Mouse (Mus musculus): ENCODE data around the gene Nipsnap2. TPM values are rescaled to one million over a fixed set of nuclear protein-coding genes. Genes with fewer than 3 reads are reported as not detected.

The Nipsnap2 gene
- polyA plus RNA-seq, 1 experiment = 84.1 TPM

DNA sequence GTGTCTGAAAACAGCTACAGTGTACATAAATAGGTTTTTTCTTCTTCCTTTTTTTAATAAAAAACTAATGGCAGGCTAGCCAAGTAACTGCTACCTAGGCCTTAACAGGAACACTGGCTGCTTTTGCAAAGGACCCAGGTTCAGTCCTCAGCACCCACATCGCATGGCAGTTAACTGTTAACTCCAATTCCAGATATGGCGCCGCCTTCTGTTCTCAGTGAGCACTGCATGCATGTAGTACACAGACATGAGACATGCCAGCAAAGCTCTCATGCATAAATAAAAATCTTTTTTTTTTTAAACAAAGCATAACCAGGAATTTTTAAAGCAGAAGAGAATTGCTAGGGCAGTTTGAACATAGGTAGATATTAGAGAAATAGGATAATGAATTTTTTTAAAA is 4.7 kb upstream of the Nipsnap2 start:
- TF ChIP-seq CTCF (IDR thresholded peaks at IDR 0.05; ENCODE audit: extremely low read depth, insufficient read depth, low read length) = no peak
- TF ChIP-seq POLR2A (IDR thresholded peaks at IDR 0.05; ENCODE audit: extremely low read depth, insufficient read depth, low read length) = no peak
- no peaks in the 10 kb centered on the region for H3K4me1 ChIP-seq (ENCODE audit: control insufficient read depth, insufficient read depth, low read length)
- H3K27ac ChIP-seq (ENCODE audit: insufficient read depth, low read length) = no peak overlapping the region
- H3K4me3 ChIP-seq (ENCODE audit: insufficient read depth, low read length) = no peak overlapping the region

DNA sequence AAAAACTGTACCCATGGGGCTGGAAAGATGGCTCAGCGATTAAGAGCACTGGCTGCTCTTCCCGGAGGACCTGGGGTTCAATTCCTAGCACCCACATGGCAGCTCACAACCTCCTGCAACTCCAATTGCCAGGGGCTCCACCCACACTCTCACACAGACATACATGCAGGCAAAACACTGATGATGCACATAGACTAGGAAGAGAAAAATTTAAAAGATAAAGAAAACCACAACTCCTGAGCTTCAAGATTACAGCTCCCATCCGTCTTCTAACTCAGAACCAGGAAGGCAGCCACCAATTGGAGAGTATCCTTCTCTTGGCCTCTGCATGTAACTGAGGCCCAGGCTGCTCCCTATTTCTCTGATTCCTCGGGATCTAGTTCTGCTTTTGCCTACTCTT is 595 bp upstream of the Nipsnap2 start:
- Histone ChIP-seq H3K4me3 (ENCODE audit: insufficient read depth, low read length) (peak overlapping the region; percentile 96; the same call in 1 of the 2 replicates), H3K4me1 (ENCODE audit: control insufficient read depth, insufficient read depth, low read length) (no peaks in the 10 kb centered on the region), H3K27ac (ENCODE audit: insufficient read depth, low read length) (no peak overlapping the region)
- TF ChIP-seq POLR2A (IDR thresholded peaks at IDR 0.05; ENCODE audit: extremely low read depth, insufficient read depth, low read length) = no peak
- TF ChIP-seq CTCF (IDR thresholded peaks at IDR 0.05; ENCODE audit: extremely low read depth, insufficient read depth, low read length) = no peak

DNA sequence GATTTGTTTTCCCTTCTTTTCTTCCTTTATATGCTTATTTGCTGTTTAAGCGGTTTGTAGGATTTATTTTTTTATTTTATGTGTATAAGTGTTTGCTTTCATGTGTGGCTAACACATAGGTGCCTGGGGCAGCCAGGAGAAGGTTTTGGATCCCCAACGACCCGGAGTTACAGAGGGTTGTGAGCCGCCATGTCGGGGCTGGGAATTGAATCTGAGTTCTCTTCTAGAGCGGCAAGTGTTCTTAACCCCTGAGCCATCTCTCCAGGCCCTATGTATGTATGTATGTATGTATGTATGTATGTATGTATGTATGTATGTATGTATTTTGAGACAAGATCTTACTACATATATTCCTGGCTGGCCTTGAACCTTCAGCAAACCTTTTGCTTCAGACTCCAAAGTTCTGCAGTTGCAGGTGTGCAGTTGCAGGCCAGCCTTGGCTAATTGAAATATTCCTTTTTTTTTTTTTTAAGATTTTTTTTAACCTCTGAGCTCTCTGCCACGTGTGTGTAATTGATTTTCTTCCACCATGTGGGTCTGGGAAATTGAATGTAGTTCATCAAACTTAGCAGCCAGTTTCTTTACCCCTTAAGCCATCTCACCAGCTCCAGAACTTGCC is 1.0 kb downstream of the Nipsnap2 start:
- Histone ChIP-seq H3K4me3 (ENCODE audit: insufficient read depth, low read length) (peak overlapping the region; percentile 96), H3K4me1 (ENCODE audit: control insufficient read depth, insufficient read depth, low read length) (peaks cover 4% of the 10 kb centered on the region), H3K27ac (ENCODE audit: insufficient read depth, low read length) (no peak overlapping the region)
- TF ChIP-seq CTCF (IDR thresholded peaks at IDR 0.05; ENCODE audit: extremely low read depth, insufficient read depth, low read length) (no peak), POLR2A (IDR thresholded peaks at IDR 0.05; ENCODE audit: extremely low read depth, insufficient read depth, low read length) (no peak)

DNA sequence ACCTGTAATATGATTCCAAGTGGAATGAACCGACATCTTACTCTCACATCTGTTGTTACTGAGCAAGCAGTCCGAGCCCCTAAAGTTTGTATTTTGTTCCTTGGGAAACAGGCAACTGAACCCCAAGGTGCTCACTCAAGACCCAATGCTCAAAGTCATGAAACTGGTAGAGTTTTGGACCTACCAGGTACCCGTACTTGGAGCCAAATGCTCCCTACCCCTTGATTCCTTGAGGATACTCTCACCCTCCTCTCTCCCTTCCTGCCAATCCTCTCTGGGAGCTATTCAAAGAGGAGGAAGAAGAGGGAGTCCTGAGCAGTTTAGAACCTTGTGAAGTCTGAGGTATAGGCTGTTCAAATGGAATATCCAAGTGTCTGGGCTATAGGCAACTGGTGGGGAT is 1.9 kb downstream of the Nipsnap2 start:
- no peak overlapping the region for H3K4me3 ChIP-seq (ENCODE audit: insufficient read depth, low read length)
- TF ChIP-seq CTCF (IDR thresholded peaks at IDR 0.05; ENCODE audit: extremely low read depth, insufficient read depth, low read length) = no peak
- no peak for TF ChIP-seq POLR2A (IDR thresholded peaks at IDR 0.05; ENCODE audit: extremely low read depth, insufficient read depth, low read length)
- H3K4me1 ChIP-seq (ENCODE audit: control insufficient read depth, insufficient read depth, low read length) = peaks cover 4% of the 10 kb centered on the region
- H3K27ac ChIP-seq (ENCODE audit: insufficient read depth, low read length) = no peak overlapping the region

DNA sequence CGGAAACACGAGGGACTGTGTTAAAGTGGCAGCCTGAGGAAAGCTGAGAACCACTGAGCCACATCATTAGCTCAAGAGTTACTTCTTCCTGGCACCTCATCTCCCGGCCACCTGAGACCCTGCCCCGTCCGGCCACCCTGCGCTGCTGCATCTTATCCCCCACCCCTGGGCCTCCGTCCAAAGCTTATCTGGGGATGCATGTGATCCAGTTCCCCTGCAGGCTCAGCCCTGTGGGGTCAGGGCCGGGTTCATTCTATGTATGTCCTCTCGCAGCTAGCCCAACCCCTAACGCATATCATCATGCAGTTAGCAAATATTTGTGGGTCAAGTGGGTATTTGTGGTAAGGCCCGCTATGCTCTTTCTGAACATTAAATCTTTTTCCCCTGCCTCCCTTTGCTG is 4.4 kb downstream of the Nipsnap2 start:
- H3K4me3 ChIP-seq (ENCODE audit: insufficient read depth, low read length) = no peak overlapping the region
- no peak overlapping the region for H3K27ac ChIP-seq (ENCODE audit: insufficient read depth, low read length)
- no peak for TF ChIP-seq POLR2A (IDR thresholded peaks at IDR 0.05; ENCODE audit: extremely low read depth, insufficient read depth, low read length)
- no peak for TF ChIP-seq CTCF (IDR thresholded peaks at IDR 0.05; ENCODE audit: extremely low read depth, insufficient read depth, low read length)
- H3K4me1 ChIP-seq (ENCODE audit: control insufficient read depth, insufficient read depth, low read length) = peaks cover 4% of the 10 kb centered on the region

DNA sequence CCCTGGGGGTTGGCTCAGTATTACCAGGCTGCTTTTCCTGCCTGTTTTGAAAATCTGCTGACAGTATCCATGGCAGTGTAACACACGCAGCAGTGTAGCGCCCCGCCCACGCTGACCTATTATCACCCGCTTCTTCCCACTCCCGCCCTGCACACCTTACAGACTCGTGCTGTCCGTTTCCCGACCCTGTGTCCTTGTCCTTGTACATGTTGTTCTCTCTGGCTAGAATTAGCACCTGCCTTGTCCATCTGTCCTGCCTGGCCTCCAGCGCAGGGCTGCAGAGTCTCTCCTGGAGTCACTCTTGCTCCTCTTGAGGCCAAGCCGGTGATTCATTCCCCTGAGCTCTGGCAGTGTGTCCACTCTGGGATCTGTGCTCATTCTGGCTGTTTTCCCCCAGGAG is 5.5 kb downstream of the Nipsnap2 start:
- H3K4me3 ChIP-seq (ENCODE audit: insufficient read depth, low read length) = no peak overlapping the region
- H3K27ac ChIP-seq (ENCODE audit: insufficient read depth, low read length) = no peak overlapping the region; the same call in 1 of the 2 replicates
- no peak for TF ChIP-seq CTCF (IDR thresholded peaks at IDR 0.05; ENCODE audit: extremely low read depth, insufficient read depth, low read length)
- no peak for TF ChIP-seq POLR2A (IDR thresholded peaks at IDR 0.05; ENCODE audit: extremely low read depth, insufficient read depth, low read length)
- peaks cover 4% of the 10 kb centered on the region for H3K4me1 ChIP-seq (ENCODE audit: control insufficient read depth, insufficient read depth, low read length)

DNA sequence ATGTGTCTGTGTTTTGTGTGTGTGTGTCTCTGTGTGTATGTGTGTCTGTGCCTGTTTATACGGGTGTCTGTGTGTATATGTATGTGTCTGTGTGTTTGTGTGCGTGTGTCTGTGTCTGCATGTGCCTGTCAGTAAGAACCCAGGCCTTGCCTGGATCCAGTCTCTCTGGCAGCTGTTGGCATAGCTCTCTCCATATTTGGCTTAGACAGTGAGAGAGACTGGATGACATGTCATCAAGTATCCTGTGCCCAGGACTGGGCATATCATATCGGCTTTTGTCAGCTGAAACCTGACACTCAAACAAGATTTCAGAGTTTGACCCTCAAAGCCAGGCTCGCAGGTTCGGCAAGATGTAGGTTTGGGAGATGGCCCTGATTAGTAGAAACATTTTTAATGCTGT is 6.2 kb downstream of the Nipsnap2 start:
- Histone ChIP-seq H3K4me1 (ENCODE audit: control insufficient read depth, insufficient read depth, low read length) (peaks cover 4% of the 10 kb centered on the region), H3K4me3 (ENCODE audit: insufficient read depth, low read length) (no peak overlapping the region), H3K27ac (ENCODE audit: insufficient read depth, low read length) (no peak overlapping the region)
- TF ChIP-seq CTCF (IDR thresholded peaks at IDR 0.05; ENCODE audit: extremely low read depth, insufficient read depth, low read length) (no peak), POLR2A (IDR thresholded peaks at IDR 0.05; ENCODE audit: extremely low read depth, insufficient read depth, low read length) (no peak)

DNA sequence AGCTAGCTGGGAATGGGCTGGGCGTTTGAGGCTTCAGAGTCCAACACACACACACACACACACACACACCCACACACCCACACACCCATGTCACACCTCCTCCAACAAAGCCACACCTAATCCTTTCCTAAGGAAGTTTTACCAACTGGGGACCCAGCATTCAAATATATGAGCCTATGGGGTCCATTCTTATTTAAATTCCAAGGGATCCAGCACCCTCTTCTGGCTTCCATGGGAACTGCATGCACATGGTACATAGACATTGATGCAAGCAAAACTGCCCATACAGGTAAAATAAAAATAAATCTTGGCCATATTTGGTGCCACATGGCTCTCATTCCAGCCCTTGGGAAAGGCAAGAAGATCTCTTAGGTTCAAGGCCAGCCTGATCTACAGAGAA is 16.1 kb downstream of the Nipsnap2 start:
- TF ChIP-seq CTCF (IDR thresholded peaks at IDR 0.05; ENCODE audit: extremely low read depth, insufficient read depth, low read length) (peak; percentile 55; the same call in 1 of the 2 replicates), POLR2A (IDR thresholded peaks at IDR 0.05; ENCODE audit: extremely low read depth, insufficient read depth, low read length) (no peak)
- H3K4me1 ChIP-seq (ENCODE audit: control insufficient read depth, insufficient read depth, low read length) = no peaks in the 10 kb centered on the region
- H3K4me3 ChIP-seq (ENCODE audit: insufficient read depth, low read length) = no peak overlapping the region
- no peak overlapping the region for H3K27ac ChIP-seq (ENCODE audit: insufficient read depth, low read length)

DNA sequence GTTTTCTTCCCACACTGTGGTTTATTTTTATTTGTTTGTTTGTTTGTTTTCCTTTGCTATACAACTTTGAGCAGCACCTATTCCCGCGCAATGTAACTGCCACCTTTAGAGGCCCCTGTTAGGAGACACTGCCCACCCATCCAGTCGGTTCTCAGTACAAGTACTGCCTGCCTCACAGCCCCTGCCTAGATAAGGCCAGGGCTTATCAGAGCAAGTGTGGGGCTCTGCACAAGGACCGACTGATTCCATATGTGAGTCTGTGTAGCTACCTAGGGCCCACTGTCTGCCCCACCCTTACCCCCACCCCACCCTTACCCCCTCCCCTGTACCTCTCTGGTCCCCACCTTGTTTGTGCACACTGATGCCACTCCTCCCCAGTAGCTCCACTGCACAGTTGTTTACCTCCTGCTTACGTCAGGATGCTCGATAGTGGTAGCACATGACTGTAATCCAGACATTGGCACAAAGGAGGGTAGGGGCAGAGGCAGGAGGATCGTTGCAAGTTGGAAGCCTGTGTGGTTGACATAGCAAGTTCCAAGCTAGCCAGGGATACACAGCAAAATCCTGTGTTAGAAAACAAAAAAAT is 18.1 kb downstream of the Nipsnap2 start:
- TF ChIP-seq POLR2A (IDR thresholded peaks at IDR 0.05; ENCODE audit: extremely low read depth, insufficient read depth, low read length) (no peak), CTCF (IDR thresholded peaks at IDR 0.05; ENCODE audit: extremely low read depth, insufficient read depth, low read length) (no peak)
- Histone ChIP-seq H3K4me3 (ENCODE audit: insufficient read depth, low read length) (no peak overlapping the region), H3K4me1 (ENCODE audit: control insufficient read depth, insufficient read depth, low read length) (no peaks in the 10 kb centered on the region), H3K27ac (ENCODE audit: insufficient read depth, low read length) (no peak overlapping the region)

DNA sequence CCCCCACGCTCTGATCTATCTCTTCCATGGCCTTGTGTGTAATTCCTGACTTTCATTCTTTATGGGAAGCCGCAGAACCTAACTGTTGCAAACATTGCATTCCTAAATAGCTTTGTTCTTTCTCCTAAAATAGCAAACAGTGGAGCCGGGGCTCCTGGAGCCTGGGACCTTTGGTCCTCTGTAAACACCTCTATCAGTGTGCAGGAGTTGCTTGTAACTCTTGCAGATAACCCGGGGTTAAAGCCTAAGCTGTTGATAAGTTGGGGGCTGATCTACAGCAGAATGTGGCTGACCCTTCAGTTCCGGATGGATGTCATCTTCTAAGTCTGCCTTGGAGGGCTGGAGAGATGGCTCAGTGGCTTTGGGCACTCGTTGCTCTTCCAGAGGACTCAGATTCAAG is 19.2 kb downstream of the Nipsnap2 start:
- TF ChIP-seq CTCF (IDR thresholded peaks at IDR 0.05; ENCODE audit: extremely low read depth, insufficient read depth, low read length) (no peak), POLR2A (IDR thresholded peaks at IDR 0.05; ENCODE audit: extremely low read depth, insufficient read depth, low read length) (no peak)
- Histone ChIP-seq H3K4me1 (ENCODE audit: control insufficient read depth, insufficient read depth, low read length) (no peaks in the 10 kb centered on the region), H3K4me3 (ENCODE audit: insufficient read depth, low read length) (no peak overlapping the region), H3K27ac (ENCODE audit: insufficient read depth, low read length) (no peak overlapping the region)
